Mouse (Mus musculus): Measurements from ENCODE around the gene Rapgef2. TPM values are rescaled to one million over a fixed set of nuclear protein-coding genes. Genes with fewer than 3 reads are reported as not detected.

The Rapgef2 gene
- polyA plus RNA-seq, 1 experiment from 2014 or later: 9.1 TPM

GRCm38 (mm10) chr3:79088461-79088860 is 197.9 kb downstream of the Rapgef2 start:
- H3K4me2 ChIP-seq: no peak overlapping the region
- ATAC-seq (ENCODE audit: low FRiP score): no peak
- no peak overlapping the region for H3K4me3 ChIP-seq (replicated peaks)
- H3K27me3 ChIP-seq: no peaks in the 10 kb centered on the region
- H3K9me3 ChIP-seq: no peaks in the 10 kb centered on the region
- WGBS: 99% methylated on average over 5 of the region's 5 CpGs
- peaks cover 64% of the 10 kb centered on the region for H3K36me3 ChIP-seq (replicated peaks)
- H3K9ac ChIP-seq: no peak overlapping the region
- H3K4me1 ChIP-seq: no peaks in the 10 kb centered on the region
- H3K27ac ChIP-seq: no peak overlapping the region

GRCm38 (mm10) chr3:79086282-79086681 is 200.0 kb downstream of the Rapgef2 start:
- H3K4me2 ChIP-seq: no peak overlapping the region
- no peak overlapping the region for H3K4me3 ChIP-seq (replicated peaks)
- no peaks in the 10 kb centered on the region for H3K9me3 ChIP-seq
- no peak overlapping the region for H3K27ac ChIP-seq
- no peak overlapping the region for H3K9ac ChIP-seq
- ATAC-seq (ENCODE audit: low FRiP score): no peak
- peaks cover 65% of the 10 kb centered on the region for H3K36me3 ChIP-seq (replicated peaks)
- no peaks in the 10 kb centered on the region for H3K27me3 ChIP-seq
- WGBS: 92% methylated on average over 4 of the region's 4 CpGs
- no peaks in the 10 kb centered on the region for H3K4me1 ChIP-seq

- no peak for ATAC-seq (ENCODE audit: low FRiP score)
- Histone ChIP-seq H3K4me2 (no peak overlapping the region), H3K4me1 (no peaks in the 10 kb centered on the region), H3K36me3 (replicated peaks) (peaks cover 73% of the 10 kb centered on the region), H3K27me3 (no peaks in the 10 kb centered on the region), H3K27ac (no peak overlapping the region), H3K4me3 (replicated peaks) (no peak overlapping the region), H3K9me3 (no peaks in the 10 kb centered on the region), H3K9ac (no peak overlapping the region)
- 96% methylated on average over 3 of the region's 3 CpGs for WGBS
Observed at GRCm38 (mm10) chr3:79083881-79084280, 202.4 kb downstream of the Rapgef2 start.

GRCm38 (mm10) chr3:79083030-79083429 is 203.3 kb downstream of the Rapgef2 start:
- peaks cover 77% of the 10 kb centered on the region for H3K36me3 ChIP-seq (replicated peaks)
- 93% methylated on average over 10 of the region's 10 CpGs for WGBS

GRCm38 (mm10) chr3:79079076-79079475 is 207.2 kb downstream of the Rapgef2 start:
- Histone ChIP-seq H3K9me3 (no peaks in the 10 kb centered on the region), H3K4me2 (no peak overlapping the region), H3K9ac (no peak overlapping the region), H3K4me1 (no peaks in the 10 kb centered on the region), H3K36me3 (replicated peaks) (peaks cover 49% of the 10 kb centered on the region), H3K27me3 (no peaks in the 10 kb centered on the region), H3K27ac (no peak overlapping the region), H3K4me3 (replicated peaks) (no peak overlapping the region)
- ATAC-seq (ENCODE audit: low FRiP score): no peak
- WGBS: 82% methylated on average over 3 of the region's 3 CpGs

More at GRCm38 (mm10) chr3:79083030-79083429, 203.3 kb downstream of the Rapgef2 start:
- Histone ChIP-seq H3K27ac (no peak overlapping the region), H3K4me1 (no peaks in the 10 kb centered on the region), H3K9me3 (no peaks in the 10 kb centered on the region), H3K4me3 (replicated peaks) (no peak overlapping the region), H3K27me3 (no peaks in the 10 kb centered on the region), H3K4me2 (no peak overlapping the region), H3K9ac (no peak overlapping the region)
- ATAC-seq (ENCODE audit: low FRiP score): no peak

- ATAC-seq (ENCODE audit: low FRiP score): no peak
- Histone ChIP-seq H3K4me2 (no peak overlapping the region), H3K36me3 (replicated peaks) (peaks cover 25% of the 10 kb centered on the region), H3K9me3 (no peaks in the 10 kb centered on the region), H3K27me3 (no peaks in the 10 kb centered on the region), H3K27ac (no peak overlapping the region), H3K4me1 (no peaks in the 10 kb centered on the region), H3K4me3 (replicated peaks) (no peak overlapping the region), H3K9ac (no peak overlapping the region)
- WGBS: 96% methylated on average over 3 of the region's 3 CpGs
Observed at GRCm38 (mm10) chr3:79074970-79075369, 211.3 kb downstream of the Rapgef2 start.

- 91% methylated on average over 13 of the region's 13 CpGs for WGBS
- H3K4me3 ChIP-seq (replicated peaks): no peak overlapping the region
- no peaks in the 10 kb centered on the region for H3K27me3 ChIP-seq
- H3K9me3 ChIP-seq: no peaks in the 10 kb centered on the region
- no peak for ATAC-seq (ENCODE audit: low FRiP score)
- H3K4me1 ChIP-seq: no peaks in the 10 kb centered on the region
- no peak overlapping the region for H3K27ac ChIP-seq
- H3K9ac ChIP-seq: no peak overlapping the region
- H3K36me3 ChIP-seq (replicated peaks): peaks cover 23% of the 10 kb centered on the region
- H3K4me2 ChIP-seq: no peak overlapping the region
Observed at GRCm38 (mm10) chr3:79073541-79074244, 212.6 kb downstream of the Rapgef2 start.

GRCm38 (mm10) chr3:79071561-79071960 is 214.8 kb downstream of the Rapgef2 start:
- Histone ChIP-seq H3K36me3 (replicated peaks) (peaks cover 21% of the 10 kb centered on the region), H3K4me2 (no peak overlapping the region), H3K4me3 (replicated peaks) (no peak overlapping the region), H3K27me3 (no peaks in the 10 kb centered on the region), H3K27ac (no peak overlapping the region), H3K9me3 (no peaks in the 10 kb centered on the region), H3K4me1 (no peaks in the 10 kb centered on the region), H3K9ac (no peak overlapping the region)
- 75% methylated on average over 5 of the region's 7 CpGs for WGBS
- no peak for ATAC-seq (ENCODE audit: low FRiP score)

- Histone ChIP-seq H3K4me2 (no peak overlapping the region), H3K27me3 (no peaks in the 10 kb centered on the region), H3K4me3 (replicated peaks) (no peak overlapping the region), H3K9me3 (no peaks in the 10 kb centered on the region), H3K9ac (no peak overlapping the region), H3K27ac (no peak overlapping the region), H3K36me3 (replicated peaks) (peaks cover 28% of the 10 kb centered on the region), H3K4me1 (no peaks in the 10 kb centered on the region)
- WGBS: 92% methylated on average over 10 of the region's 10 CpGs
- no peak for ATAC-seq (ENCODE audit: low FRiP score)
Observed at GRCm38 (mm10) chr3:79069891-79070290, 216.4 kb downstream of the Rapgef2 start.

GRCm38 (mm10) chr3:79068976-79069375 is 217.3 kb downstream of the Rapgef2 start:
- no peak for ATAC-seq (ENCODE audit: low FRiP score)
- peaks cover 28% of the 10 kb centered on the region for H3K36me3 ChIP-seq (replicated peaks)
- no peaks in the 10 kb centered on the region for H3K27me3 ChIP-seq
- no peak overlapping the region for H3K27ac ChIP-seq
- no peak overlapping the region for H3K4me2 ChIP-seq
- no peak overlapping the region for H3K4me3 ChIP-seq (replicated peaks)
- no peaks in the 10 kb centered on the region for H3K4me1 ChIP-seq
- H3K9ac ChIP-seq: no peak overlapping the region
- no peaks in the 10 kb centered on the region for H3K9me3 ChIP-seq
- 90% methylated on average over 11 of the region's 11 CpGs for WGBS

- Histone ChIP-seq H3K9me3 (no peaks in the 10 kb centered on the region), H3K4me1 (no peaks in the 10 kb centered on the region), H3K36me3 (replicated peaks) (peaks cover 28% of the 10 kb centered on the region), H3K27me3 (no peaks in the 10 kb centered on the region), H3K4me2 (no peak overlapping the region), H3K9ac (no peak overlapping the region), H3K4me3 (replicated peaks) (no peak overlapping the region), H3K27ac (no peak overlapping the region)
- 92% methylated on average over 28 of the region's 28 CpGs for WGBS
- ATAC-seq (ENCODE audit: low FRiP score): no peak
Observed at GRCm38 (mm10) chr3:79066455-79067055, 219.8 kb downstream of the Rapgef2 start.

- no peak overlapping the region for H3K4me3 ChIP-seq (replicated peaks)
- H3K27me3 ChIP-seq: no peaks in the 10 kb centered on the region
- H3K4me2 ChIP-seq: no peak overlapping the region
- no peak overlapping the region for H3K27ac ChIP-seq
- H3K9me3 ChIP-seq: no peaks in the 10 kb centered on the region
- H3K9ac ChIP-seq: no peak overlapping the region
- WGBS: 93% methylated on average over 10 of the region's 10 CpGs
- H3K36me3 ChIP-seq (replicated peaks): peaks cover 24% of the 10 kb centered on the region
- no peak for ATAC-seq (ENCODE audit: low FRiP score)
- no peaks in the 10 kb centered on the region for H3K4me1 ChIP-seq
Observed at GRCm38 (mm10) chr3:79064096-79064495, 222.2 kb downstream of the Rapgef2 start.

- H3K4me1 ChIP-seq: no peaks in the 10 kb centered on the region
- no peaks in the 10 kb centered on the region for H3K27me3 ChIP-seq
- no peaks in the 10 kb centered on the region for H3K9me3 ChIP-seq
- 88% methylated on average over 6 of the region's 6 CpGs for WGBS
- no peak for ATAC-seq (ENCODE audit: low FRiP score)
- H3K27ac ChIP-seq: no peak overlapping the region
- H3K4me3 ChIP-seq (replicated peaks): no peak overlapping the region
- no peak overlapping the region for H3K4me2 ChIP-seq
- peaks cover 14% of the 10 kb centered on the region for H3K36me3 ChIP-seq (replicated peaks)
- H3K9ac ChIP-seq: no peak overlapping the region
Observed at GRCm38 (mm10) chr3:79061426-79061825, 224.9 kb downstream of the Rapgef2 start.

Measured in forebrain, embryonic 12.5 days (tissue).